In the genomic region with DNA sequence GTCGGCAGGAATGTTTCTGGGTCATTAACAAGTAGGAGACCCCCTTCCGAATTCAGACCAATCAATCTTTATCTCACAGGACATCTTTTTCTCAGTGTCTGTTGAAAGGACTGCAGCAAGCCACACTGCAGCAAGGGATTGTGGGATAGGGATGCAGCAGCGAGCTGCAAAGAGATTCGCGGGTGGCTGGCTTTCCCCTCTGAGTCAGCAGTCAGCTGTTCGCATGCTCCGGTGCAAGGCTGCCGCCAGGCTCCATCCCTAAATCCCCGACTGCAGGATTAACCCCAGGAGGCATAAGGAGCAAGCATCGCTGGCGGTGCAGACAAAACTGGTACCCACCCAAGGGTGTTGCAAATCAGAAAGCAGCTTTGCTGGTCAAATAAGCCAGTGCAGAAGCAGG, we compare ENCODE assay signal across 8 mouse cellular contexts. TPM values are rescaled to one million over a fixed set of nuclear protein-coding genes. Genes with fewer than 3 reads are reported as not detected.
DNase-seq lines count a peak whose midpoint lies in the region; ATAC-seq and TF ChIP-seq lines count a peak whose summit lies in the region.

No protein-coding gene starts in this region.

- peak; percentile 90 for TF ChIP-seq POLR2A in cortical plate, adult 2 months (IDR thresholded peaks at IDR 0.05; ENCODE audit: extremely low read depth, insufficient read depth, low read length)

- TF ChIP-seq CTCF in cortical plate, adult 2 months (IDR thresholded peaks at IDR 0.05; ENCODE audit: extremely low read depth, insufficient read depth, low read length) = no peak

- H3K4me3 ChIP-seq in cortical plate, adult 2 months (ENCODE audit: insufficient read depth, low read length) = peak overlapping the region; percentile 73
- peak overlapping the region; percentile 42 for H3K4me3 ChIP-seq in intestine, embryonic 15.5 days (replicated peaks)
- H3K4me3 ChIP-seq in midbrain, embryonic 10.5 days = peak overlapping the region; percentile 69

- H3K27me3 ChIP-seq in intestine, embryonic 15.5 days (replicated peaks) = no peaks in the 10 kb centered on the region
- no peaks in the 10 kb centered on the region for H3K27me3 ChIP-seq in midbrain, embryonic 10.5 days (ENCODE audit: low read depth, poor library complexity, severe bottlenecking)
- no peaks in the 10 kb centered on the region for H3K27me3 ChIP-seq in splenic B cell, adult 2 months (ENCODE audit: control insufficient read depth, insufficient read depth, low read length, poor library complexity, severe bottlenecking)

- H3K9ac ChIP-seq in intestine, embryonic 15.5 days = peak overlapping the region; percentile 33

- DNase-seq in kidney, adult 11 months = peak; percentile 32
- no peak for DNase-seq in kidney, adult 8-10 months
- peak; percentile 31 to 42 for DNase-seq in gastrocnemius, postnatal 36 days
- DNase-seq in left cerebral cortex, postnatal 4 days = peak; percentile 76
- peak; percentile 79 for DNase-seq in midbrain, embryonic 10.5 days (ENCODE audit: low spot score)
- DNase-seq in splenic B cell, adult 2 months (ENCODE audit: low read depth, low spot score) = peak; percentile 26

- H3K4me1 ChIP-seq in cortical plate, adult 2 months (ENCODE audit: control insufficient read depth, insufficient read depth, low read length) = peaks cover 14% of the 10 kb centered on the region
- H3K4me1 ChIP-seq in intestine, embryonic 15.5 days (replicated peaks) = peaks cover 15% of the 10 kb centered on the region
- H3K4me1 ChIP-seq in midbrain, embryonic 10.5 days = peaks cover 58% of the 10 kb centered on the region

- peak overlapping the region; percentile 77 for H3K4me2 ChIP-seq in intestine, embryonic 15.5 days (replicated peaks)

- WGBS in intestine, embryonic 15.5 days = 9% methylated on average over 11 of the region's 11 CpGs
- 0% methylated on average over 11 of the region's 11 CpGs for WGBS in midbrain, embryonic 10.5 days

- H3K27ac ChIP-seq in cortical plate, adult 2 months (ENCODE audit: insufficient read depth, low read length) = peak overlapping the region; percentile 41
- H3K27ac ChIP-seq in intestine, embryonic 15.5 days = no peak overlapping the region
- peak overlapping the region; percentile 92 for H3K27ac ChIP-seq in midbrain, embryonic 10.5 days (replicated peaks)

- no peaks in the 10 kb centered on the region for H3K9me3 ChIP-seq in intestine, embryonic 15.5 days
- no peaks in the 10 kb centered on the region for H3K9me3 ChIP-seq in midbrain, embryonic 10.5 days (replicated peaks)

- peak; percentile 52; the same call in 1 of the 2 replicates for ATAC-seq in intestine, embryonic 15.5 days

- no peaks in the 10 kb centered on the region for H3K36me3 ChIP-seq in intestine, embryonic 15.5 days
- 0 out of 2 replicates have a peak, but pooled peaks cover 3% of the 10 kb centered on the region for H3K36me3 ChIP-seq in midbrain, embryonic 10.5 days
- no peaks in the 10 kb centered on the region for H3K36me3 ChIP-seq in splenic B cell, adult 2 months (ENCODE audit: control insufficient read depth, insufficient read depth, low read length, poor library complexity, severe bottlenecking)

- intact Hi-C loops in gastrocnemius, postnatal 36 days (cut with DNase I) = no loop called here
- intact Hi-C loops in left cerebral cortex, postnatal 4 days (cut with DNase I) = no loop called here

RNA-seq across cellular contexts. Expression of a gene that starts 46.8 kb away (rescaled TPM):
- polyA plus RNA-seq in cortical plate, adult 2 months (2012; rRNA removed) = not detected in 2 replicates
- not detected for total RNA-seq in gastrocnemius, postnatal 36 days (2021)
- polyA plus RNA-seq in intestine, embryonic 15.5 days (2015; fragmentation: Nextera tagmentation; extraction: Ambion mirVana) = 1.2 TPM in 2 replicates
- not detected for total RNA-seq in left cerebral cortex, postnatal 4 days (2021)
- polyA plus RNA-seq in midbrain, embryonic 10.5 days (2016; fragmentation: Nextera tagmentation; extraction: Ambion mirVana) = 1.8 and 2.8 TPM in 2 replicates

Comparison
In these comparisons a context has a peak if more than half of its experiments do, and no peak if none do; other contexts are left out.
1. DNase-seq: peak in kidney, adult 11 months (single experiment), gastrocnemius, postnatal 36 days (2 of 2), left cerebral cortex, postnatal 4 days (single experiment), midbrain, embryonic 10.5 days (single experiment) and splenic B cell, adult 2 months (single experiment); none in kidney, adult 8-10 months (0 of 2).
2. Peak in every context shown above with its lines, with median percentiles within 50 percentile points of each other: H3K4me3 ChIP-seq.